Mouse (Mus musculus): ENCODE data around the gene Intu. TPM values are rescaled to one million over a fixed set of nuclear protein-coding genes. Genes with fewer than 3 reads are reported as not detected.

Intu gene
- polyA plus RNA-seq, 1 experiment, result 2.0 TPM

GRCm38 (mm10) chr3:40540567-40541554 lies 9.8 kb downstream of the Intu start:
- Histone ChIP-seq H3K79me2 (ENCODE audit: control insufficient read depth, insufficient read depth) (no peaks in the 10 kb centered on the region), H3K4me3 (ENCODE audit: insufficient read depth, poor library complexity, severe bottlenecking) (peak overlapping the region; percentile 39), H3K27me3 (ENCODE audit: control insufficient read depth, insufficient read depth, insufficient read length) (no peaks in the 10 kb centered on the region), H3K36me3 (ENCODE audit: control insufficient read depth, insufficient read depth) (no peaks in the 10 kb centered on the region), H3ac (ENCODE audit: control insufficient read depth, insufficient read length, low read depth) (peak overlapping the region; percentile 73), H3K79me3 (ENCODE audit: low read depth) (no peaks in the 10 kb centered on the region)
- peak; percentile 96 for TF ChIP-seq USF1 (IDR thresholded peaks at IDR 0.05; ENCODE audit: low read depth)
- no peak for TF ChIP-seq CTCF (IDR thresholded peaks at IDR 0.05; ENCODE audit: control insufficient read depth, insufficient read depth, insufficient read length)

- Histone ChIP-seq H3K27me3 (ENCODE audit: control insufficient read depth, insufficient read depth, insufficient read length) (no peaks in the 10 kb centered on the region), H3K79me3 (ENCODE audit: low read depth) (no peaks in the 10 kb centered on the region), H3ac (ENCODE audit: control insufficient read depth, insufficient read length, low read depth) (no peak overlapping the region), H3K4me3 (ENCODE audit: insufficient read depth, poor library complexity, severe bottlenecking) (no peak overlapping the region), H3K79me2 (ENCODE audit: control insufficient read depth, insufficient read depth) (no peaks in the 10 kb centered on the region), H3K36me3 (ENCODE audit: control insufficient read depth, insufficient read depth) (no peaks in the 10 kb centered on the region)
- TF ChIP-seq CTCF (IDR thresholded peaks at IDR 0.05; ENCODE audit: control insufficient read depth, insufficient read depth, insufficient read length) (no peak), MYOG (IDR thresholded peaks at IDR 0.05; ENCODE audit: control insufficient read depth, extremely low read depth, insufficient read length) (no peak), MYOD1 (IDR thresholded peaks at IDR 0.05; ENCODE audit: control insufficient read depth, insufficient read length, low read depth) (no peak), USF1 (IDR thresholded peaks at IDR 0.05; ENCODE audit: low read depth) (no peak), MAX (IDR thresholded peaks at IDR 0.05) (no peak), FOSL1 (IDR thresholded peaks at IDR 0.05; ENCODE audit: insufficient read depth, low read length, poor library complexity, severe bottlenecking) (no peak)
These were observed 15.5 kb downstream of the Intu start for GRCm38 (mm10) chr3:40546621-40547020.

DNA sequence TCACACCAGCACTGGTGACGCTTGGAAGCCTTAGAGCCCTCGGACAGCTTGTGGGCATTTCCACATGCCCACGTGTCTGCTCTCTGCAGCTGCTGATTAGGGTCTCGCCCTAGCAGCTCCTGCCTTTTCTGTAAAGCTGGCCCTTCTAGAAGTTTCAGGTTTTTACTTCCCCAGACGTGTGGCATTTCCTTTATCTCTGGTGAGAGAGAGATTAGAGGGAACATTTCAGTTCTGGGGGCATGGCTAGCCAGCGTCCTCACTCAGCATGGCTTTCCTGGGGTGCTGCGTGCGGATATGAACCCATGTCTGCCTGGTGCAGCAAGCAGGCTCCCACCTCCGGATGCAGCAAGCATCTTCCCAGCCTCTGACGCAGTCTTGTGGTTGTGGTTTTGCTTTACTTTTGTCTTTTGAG lies 121.9 kb downstream of the Intu start:
- TF ChIP-seq MAX (IDR thresholded peaks at IDR 0.05) (no peak), MYOD1 (IDR thresholded peaks at IDR 0.05; ENCODE audit: control insufficient read depth, insufficient read length, low read depth) (no peak), CEBPB (IDR thresholded peaks at IDR 0.05; ENCODE audit: low read depth) (no peak), FOSL1 (IDR thresholded peaks at IDR 0.05; ENCODE audit: insufficient read depth, low read length, poor library complexity, severe bottlenecking) (no peak), USF1 (IDR thresholded peaks at IDR 0.05; ENCODE audit: low read depth) (no peak), CTCF (IDR thresholded peaks at IDR 0.05; ENCODE audit: control insufficient read depth, insufficient read depth, insufficient read length) (no peak)
- Histone ChIP-seq H3K79me2 (ENCODE audit: control insufficient read depth, insufficient read depth) (no peaks in the 10 kb centered on the region), H3K4me3 (ENCODE audit: insufficient read depth, poor library complexity, severe bottlenecking) (no peak overlapping the region), H3K79me3 (ENCODE audit: low read depth) (no peaks in the 10 kb centered on the region), H3K27me3 (ENCODE audit: control insufficient read depth, insufficient read depth, insufficient read length) (no peaks in the 10 kb centered on the region), H3ac (ENCODE audit: control insufficient read depth, insufficient read length, low read depth) (no peak overlapping the region), H3K36me3 (ENCODE audit: control insufficient read depth, insufficient read depth) (no peaks in the 10 kb centered on the region)

GRCm38 (mm10) chr3:40653582-40653981 lies 122.5 kb downstream of the Intu start:
- no peaks in the 10 kb centered on the region for H3K79me3 ChIP-seq (ENCODE audit: low read depth)
- H3ac ChIP-seq (ENCODE audit: control insufficient read depth, insufficient read length, low read depth), result no peak overlapping the region
- no peaks in the 10 kb centered on the region for H3K36me3 ChIP-seq (ENCODE audit: control insufficient read depth, insufficient read depth)
- TF ChIP-seq MYOG (IDR thresholded peaks at IDR 0.05; ENCODE audit: control insufficient read depth, extremely low read depth, insufficient read length), result no peak
- TF ChIP-seq CEBPB (IDR thresholded peaks at IDR 0.05; ENCODE audit: low read depth), result no peak
- H3K79me2 ChIP-seq (ENCODE audit: control insufficient read depth, insufficient read depth), result no peaks in the 10 kb centered on the region
- H3K27me3 ChIP-seq (ENCODE audit: control insufficient read depth, insufficient read depth, insufficient read length), result no peaks in the 10 kb centered on the region
- no peak overlapping the region for H3K4me3 ChIP-seq (ENCODE audit: insufficient read depth, poor library complexity, severe bottlenecking)

DNA sequence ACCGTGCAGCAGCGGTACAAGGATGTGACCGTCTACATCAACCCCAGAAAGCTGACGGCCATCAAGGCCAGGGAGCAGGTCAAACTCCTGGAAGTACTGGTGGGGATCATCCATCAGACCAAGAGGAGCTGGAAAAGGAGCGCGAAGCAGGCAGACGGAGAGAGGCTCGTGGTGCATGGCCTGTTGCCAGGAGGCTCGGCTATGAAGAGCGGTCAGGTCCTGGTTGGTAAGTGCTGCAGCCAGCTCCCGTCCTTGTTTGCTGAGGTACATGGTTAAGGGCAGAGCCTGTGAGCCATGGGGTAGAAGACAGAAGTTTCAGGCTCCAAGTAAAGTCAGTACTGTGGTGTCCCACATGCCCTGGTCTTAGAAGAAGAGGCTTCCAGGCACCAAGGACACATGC lies 122.9 kb downstream of the Intu start:
- no peaks in the 10 kb centered on the region for H3K27me3 ChIP-seq (ENCODE audit: control insufficient read depth, insufficient read depth, insufficient read length)
- no peaks in the 10 kb centered on the region for H3K79me3 ChIP-seq (ENCODE audit: low read depth)
- H3K4me3 ChIP-seq (ENCODE audit: insufficient read depth, poor library complexity, severe bottlenecking), result no peak overlapping the region
- TF ChIP-seq FOSL1 (IDR thresholded peaks at IDR 0.05; ENCODE audit: insufficient read depth, low read length, poor library complexity, severe bottlenecking) (no peak), MYOG (IDR thresholded peaks at IDR 0.05; ENCODE audit: control insufficient read depth, extremely low read depth, insufficient read length) (no peak), USF1 (IDR thresholded peaks at IDR 0.05; ENCODE audit: low read depth) (no peak)
- no peaks in the 10 kb centered on the region for H3K79me2 ChIP-seq (ENCODE audit: control insufficient read depth, insufficient read depth)
- no peaks in the 10 kb centered on the region for H3K36me3 ChIP-seq (ENCODE audit: control insufficient read depth, insufficient read depth)
- H3ac ChIP-seq (ENCODE audit: control insufficient read depth, insufficient read length, low read depth), result no peak overlapping the region

DNA sequence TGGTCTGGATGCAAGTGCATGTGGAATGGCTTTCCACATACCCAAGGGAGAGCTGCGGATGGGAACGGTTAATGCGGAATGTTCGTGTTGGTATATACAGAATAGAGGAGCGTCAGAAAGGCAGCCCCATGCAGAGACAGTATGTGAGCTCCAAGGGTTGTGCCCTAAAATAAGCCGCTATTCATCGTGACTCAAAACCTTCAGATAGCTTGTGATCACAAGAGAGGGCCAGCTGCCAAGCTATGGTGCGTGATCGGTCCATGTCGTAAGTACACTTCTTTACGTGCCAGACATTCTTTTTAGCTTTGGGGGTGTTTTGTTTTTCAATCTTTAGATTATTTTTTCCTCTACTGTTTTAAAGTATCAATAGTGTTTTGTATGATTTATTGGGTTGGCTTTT lies 124.5 kb downstream of the Intu start:
- Histone ChIP-seq H3K27me3 (ENCODE audit: control insufficient read depth, insufficient read depth, insufficient read length) (no peaks in the 10 kb centered on the region), H3K79me2 (ENCODE audit: control insufficient read depth, insufficient read depth) (no peaks in the 10 kb centered on the region), H3ac (ENCODE audit: control insufficient read depth, insufficient read length, low read depth) (no peak overlapping the region), H3K4me3 (ENCODE audit: insufficient read depth, poor library complexity, severe bottlenecking) (no peak overlapping the region), H3K36me3 (ENCODE audit: control insufficient read depth, insufficient read depth) (no peaks in the 10 kb centered on the region), H3K79me3 (ENCODE audit: low read depth) (no peaks in the 10 kb centered on the region)
- TF ChIP-seq MYOG (IDR thresholded peaks at IDR 0.05; ENCODE audit: control insufficient read depth, extremely low read depth, insufficient read length) (no peak), MAX (IDR thresholded peaks at IDR 0.05) (no peak), USF1 (IDR thresholded peaks at IDR 0.05; ENCODE audit: low read depth) (no peak), MYOD1 (IDR thresholded peaks at IDR 0.05; ENCODE audit: control insufficient read depth, insufficient read length, low read depth) (no peak), CTCF (IDR thresholded peaks at IDR 0.05; ENCODE audit: control insufficient read depth, insufficient read depth, insufficient read length) (no peak), CEBPB (IDR thresholded peaks at IDR 0.05; ENCODE audit: low read depth) (no peak), FOSL1 (IDR thresholded peaks at IDR 0.05; ENCODE audit: insufficient read depth, low read length, poor library complexity, severe bottlenecking) (no peak)

Data from C2C12 (cell line).